Mouse (Mus musculus) frontal cortex, adult 2 months (tissue): ENCODE data around the gene Itgb3. TPM values are rescaled to one million over a fixed set of nuclear protein-coding genes. Genes with fewer than 3 reads are reported as not detected.

ENCODE experiments used
- DNase-seq, 2 experiments: peaks; one replicate each; pipeline ENCODE4 v3.0.0; 2022; ENCODE audit warnings: low spot score in 1 of 2; ENCODE audit errors: extremely low spot score in 1 of 2
- polyA plus RNA-seq: library from polyadenylated mRNA; depleted of rRNA; stranded (reverse); fragments of >200 nt; gene quantifications from 2 replicates; pipeline ENCODE4 v1.2.3, GENCODE M21; 2012

The Itgb3 gene
- polyA plus RNA-seq, 1 experiment: 1.9 TPM

- no peak for DNase-seq
Measured at GRCm38 (mm10) chr11:104581446-104582307, 26.1 kb upstream of the Itgb3 start.

GRCm38 (mm10) chr11:104582308-104582606, 25.5 kb upstream of the Itgb3 start:
- no peak for DNase-seq

- DNase-seq: no peak
Measured at GRCm38 (mm10) chr11:104582630-104583364, 25.0 kb upstream of the Itgb3 start.

GRCm38 (mm10) chr11:104585495-104585894, 22.3 kb upstream of the Itgb3 start:
- no peak for DNase-seq

- DNase-seq: no peak
Measured at GRCm38 (mm10) chr11:104587904-104588303, 19.9 kb upstream of the Itgb3 start.

- DNase-seq: no peak
Measured at GRCm38 (mm10) chr11:104588513-104588912, 19.3 kb upstream of the Itgb3 start.

- DNase-seq: no peak
Measured at GRCm38 (mm10) chr11:104589570-104589969, 18.2 kb upstream of the Itgb3 start.

- DNase-seq: peak; percentile 79 to 94
Measured at GRCm38 (mm10) chr11:104590148-104590547, 17.7 kb upstream of the Itgb3 start.

- no peak for DNase-seq
Measured at GRCm38 (mm10) chr11:104592066-104592835, 15.5 kb upstream of the Itgb3 start.

GRCm38 (mm10) chr11:104596365-104596764, 11.4 kb upstream of the Itgb3 start:
- DNase-seq: no peak

- no peak for DNase-seq
Measured at GRCm38 (mm10) chr11:104599265-104599945, 8.4 kb upstream of the Itgb3 start.

GRCm38 (mm10) chr11:104600675-104601074, 7.1 kb upstream of the Itgb3 start:
- no peak for DNase-seq

GRCm38 (mm10) chr11:104604192-104604591, 3.6 kb upstream of the Itgb3 start:
- DNase-seq: no peak

GRCm38 (mm10) chr11:104608249-104608920, 585 bp downstream of the Itgb3 start:
- DNase-seq: no peak

GRCm38 (mm10) chr11:104609033-104609684, 1.4 kb downstream of the Itgb3 start:
- no peak for DNase-seq

- DNase-seq: no peak
Measured at GRCm38 (mm10) chr11:104609733-104610132, 1.9 kb downstream of the Itgb3 start.

GRCm38 (mm10) chr11:104611579-104612151, 3.9 kb downstream of the Itgb3 start:
- DNase-seq: no peak

- DNase-seq: no peak
Measured at GRCm38 (mm10) chr11:104613551-104613950, 5.8 kb downstream of the Itgb3 start.

GRCm38 (mm10) chr11:104614130-104614529, 6.3 kb downstream of the Itgb3 start:
- DNase-seq: no peak
